Mouse (Mus musculus) stomach, embryonic 15.5 days (tissue): ENCODE data around the gene Atm. TPM values are rescaled to one million over a fixed set of nuclear protein-coding genes. Genes with fewer than 3 reads are reported as not detected.

Experiments
- ATAC-seq: fragments of 200-750 bp; cut with Nextera tagmentation; 2 replicates; pipeline ENCODE4 v1.8.0; 2017; ENCODE audit warnings: low read depth, moderate number of reproducible peaks, moderate TSS enrichment; ENCODE audit not compliant: insufficient read depth, low FRiP score
- H3K27ac ChIP-seq: fragments of 300-500 bp; sonication (generic); 2 replicates; pipeline ENCODE4 v1.5.1; 2015; ENCODE audit warnings: mild to moderate bottlenecking, inconsistent platforms
- H3K27me3 ChIP-seq: fragments of 300-500 bp; sonication (generic); replicated peaks from 2 replicates; pipeline ENCODE4 v1.6.1; 2015; ENCODE audit warnings: inconsistent platforms
- H3K36me3 ChIP-seq: fragments of 300-500 bp; sonication (generic); 2 replicates; pipeline ENCODE4 v1.6.1; 2015; ENCODE audit warnings: inconsistent platforms
- H3K4me1 ChIP-seq: fragments of 300-500 bp; sonication (generic); 2 replicates; pipeline ENCODE4 v1.6.1; 2015; ENCODE audit warnings: inconsistent platforms
- H3K4me2 ChIP-seq: fragments of 300-500 bp; sonication (generic); 2 replicates; pipeline ENCODE4 v1.6.1; 2015; ENCODE audit warnings: mild to moderate bottlenecking, inconsistent platforms
- H3K4me3 ChIP-seq: fragments of 300-500 bp; sonication (generic); replicated peaks from 2 replicates; pipeline ENCODE4 v1.5.1; 2015; ENCODE audit warnings: inconsistent platforms
- H3K9ac ChIP-seq: fragments of 300-500 bp; sonication (generic); 2 replicates; pipeline ENCODE4 v1.6.1; 2015; ENCODE audit warnings: inconsistent platforms
- H3K9me3 ChIP-seq: fragments of 300-500 bp; sonication (generic); 2 replicates; pipeline ENCODE4 v1.6.1; 2016; ENCODE audit warnings: inconsistent platforms
- WGBS: fragments of 180-500 bp; shearing (Covaris S2); methylation state at CpG from one replicate; pipeline ENCODE4 v1.1.7; 2015; 5-methylcytosine and 5-hydroxymethylcytosine counted together
- polyA plus RNA-seq: library from polyadenylated mRNA; unstranded; fragments of >200 nt; fragmentation: Nextera tagmentation; extraction: Ambion mirVana; gene quantifications from 2 replicates; pipeline ENCODE4 v1.2.1, GENCODE M21; 2015

Atm gene
- polyA plus RNA-seq, 1 experiment from 2014 or later, result 12.4 TPM

DNA sequence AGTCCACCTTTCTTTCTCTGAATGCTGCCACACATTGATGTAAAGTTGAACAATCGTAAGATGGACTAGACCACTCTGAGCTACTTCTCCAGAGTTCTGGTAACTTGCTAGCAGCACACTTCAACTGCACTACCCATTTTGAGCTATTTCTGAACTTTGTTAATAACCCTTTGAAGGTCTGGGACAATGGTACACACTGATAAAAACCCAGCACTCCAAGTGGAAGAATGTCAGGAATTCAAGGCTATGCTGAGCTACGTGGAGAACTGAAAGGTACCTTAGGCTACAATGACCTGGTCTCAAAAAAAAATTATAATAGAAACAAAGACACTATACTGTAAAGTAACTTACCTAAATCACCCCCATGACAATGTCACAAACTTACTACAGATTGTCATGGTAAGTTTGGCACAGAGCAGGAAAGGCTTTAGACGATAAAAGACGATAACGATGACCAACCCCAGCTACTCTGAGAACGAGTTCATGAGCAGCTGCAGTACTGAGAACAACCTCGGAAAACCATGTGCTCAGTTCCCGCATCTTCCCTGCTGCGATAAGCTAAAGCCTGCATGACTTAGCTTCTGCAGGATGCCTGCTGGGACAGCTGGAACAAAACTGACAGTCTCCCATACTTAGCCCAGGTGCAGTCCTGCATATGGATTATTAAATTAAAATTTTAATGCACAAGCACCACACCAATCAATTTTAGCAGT is 63.6 kb downstream of the Atm start:
- no peaks in the 10 kb centered on the region for H3K9me3 ChIP-seq

DNA sequence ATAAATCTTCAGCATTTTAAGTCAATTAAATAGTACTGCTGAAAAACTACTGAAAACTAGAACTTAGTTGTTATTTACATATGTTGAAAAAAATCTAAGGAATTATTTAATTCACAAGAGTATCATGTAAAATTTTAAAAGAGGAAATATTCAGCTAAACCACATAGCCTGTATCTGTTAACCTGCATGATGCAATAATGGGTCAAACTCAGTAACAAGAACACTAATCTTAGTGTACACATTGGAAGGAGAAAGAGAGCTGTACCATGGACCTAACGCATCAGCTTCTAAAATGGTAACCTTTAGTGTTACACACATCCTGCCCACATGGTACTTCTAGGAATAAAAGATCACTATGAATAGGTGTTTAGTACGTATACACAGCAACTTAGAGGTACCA is 84.5 kb downstream of the Atm start:
- WGBS, result 94% methylated on average over 2 of the region's 2 CpGs
- Histone ChIP-seq H3K27ac (no peak overlapping the region), H3K27me3 (no peaks in the 10 kb centered on the region), H3K9ac (no peak overlapping the region), H3K36me3 (peaks cover 10% of the 10 kb centered on the region), H3K4me3 (no peak overlapping the region), H3K4me2 (no peak overlapping the region), H3K9me3 (no peaks in the 10 kb centered on the region), H3K4me1 (no peaks in the 10 kb centered on the region)
- ATAC-seq, result no peak

More for the DNA sequence above, 63.6 kb downstream of the Atm start:
- no peak overlapping the region for H3K4me3 ChIP-seq
- no peaks in the 10 kb centered on the region for H3K4me1 ChIP-seq
- no peaks in the 10 kb centered on the region for H3K27me3 ChIP-seq
- no peaks in the 10 kb centered on the region; the same call in 1 of the 2 replicates for H3K36me3 ChIP-seq
- H3K9ac ChIP-seq, result no peak overlapping the region
- H3K27ac ChIP-seq, result no peak overlapping the region
- H3K4me2 ChIP-seq, result no peak overlapping the region
- WGBS, result 76% methylated on average over 9 of the region's 9 CpGs
- ATAC-seq, result no peak

DNA sequence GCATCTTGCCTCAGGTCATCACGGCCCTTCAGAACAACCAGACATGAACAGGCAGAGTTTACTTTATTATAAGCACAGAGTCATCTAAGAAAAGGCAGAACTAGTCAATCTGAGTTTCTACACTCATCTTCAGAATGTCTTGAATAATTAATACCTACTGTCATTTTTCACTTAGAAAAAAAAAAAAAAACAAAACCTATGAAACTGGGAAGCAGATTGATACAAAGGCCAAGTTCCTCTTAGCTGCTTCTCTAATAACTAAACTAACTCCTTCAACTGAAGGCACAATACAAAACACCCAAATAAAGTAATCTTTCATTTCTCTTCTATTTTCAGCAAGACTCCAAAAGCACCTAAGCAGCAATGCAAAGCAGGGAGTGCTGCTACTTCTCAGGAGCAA is 85.9 kb downstream of the Atm start:
- H3K27ac ChIP-seq, result no peak overlapping the region
- H3K4me3 ChIP-seq, result no peak overlapping the region
- peaks cover 9% of the 10 kb centered on the region for H3K36me3 ChIP-seq
- H3K4me1 ChIP-seq, result no peaks in the 10 kb centered on the region
- no peak overlapping the region for H3K4me2 ChIP-seq
- WGBS, result 93% methylated on average over 1 of the region's 1 CpGs
- no peak for ATAC-seq
- no peak overlapping the region for H3K9ac ChIP-seq
- no peaks in the 10 kb centered on the region for H3K9me3 ChIP-seq
- H3K27me3 ChIP-seq, result no peaks in the 10 kb centered on the region

DNA sequence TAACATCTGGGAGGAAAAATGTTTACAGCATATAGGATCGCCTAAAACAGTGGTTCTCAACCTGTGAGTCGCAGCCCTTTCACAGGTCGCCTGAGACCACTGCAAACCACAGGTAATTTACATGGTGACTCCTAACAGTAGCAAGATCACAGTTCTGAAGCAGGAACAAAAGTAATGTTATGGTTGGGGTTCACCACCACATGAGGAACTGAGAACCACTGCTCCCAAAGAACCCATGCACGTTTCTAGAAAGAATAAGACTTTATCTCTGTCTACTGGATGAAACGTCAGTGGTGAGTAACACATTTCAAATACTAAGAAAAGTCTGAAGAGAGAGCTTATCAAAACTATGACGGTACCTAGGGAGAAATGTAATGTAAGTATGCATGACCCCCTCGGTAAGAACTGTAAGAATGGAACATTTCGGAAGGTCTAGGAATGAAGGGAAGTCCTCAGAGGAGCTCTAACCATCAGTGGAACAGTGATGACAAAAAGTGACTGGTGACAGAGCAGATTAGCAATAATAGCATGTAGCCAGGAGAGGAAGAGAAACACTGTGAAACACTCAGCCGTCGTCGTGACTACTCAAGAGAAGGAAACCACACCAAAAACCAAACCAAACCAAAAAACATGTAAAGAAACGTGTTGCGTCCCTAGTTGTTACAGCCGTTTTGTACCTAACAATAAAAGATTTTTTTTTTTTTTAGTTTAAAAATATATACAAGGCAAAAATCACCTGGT is 100.5 kb downstream of the Atm start:
- no peak overlapping the region for H3K4me2 ChIP-seq
- no peaks in the 10 kb centered on the region for H3K4me1 ChIP-seq
- H3K27ac ChIP-seq, result no peak overlapping the region
- no peaks in the 10 kb centered on the region for H3K9me3 ChIP-seq
- H3K4me3 ChIP-seq, result no peak overlapping the region
- H3K36me3 ChIP-seq, result peaks cover 7% of the 10 kb centered on the region; the same call in 1 of the 2 replicates
- 85% methylated on average over 14 of the region's 14 CpGs for WGBS
- no peak for ATAC-seq
- no peak overlapping the region for H3K9ac ChIP-seq
- H3K27me3 ChIP-seq, result no peaks in the 10 kb centered on the region

DNA sequence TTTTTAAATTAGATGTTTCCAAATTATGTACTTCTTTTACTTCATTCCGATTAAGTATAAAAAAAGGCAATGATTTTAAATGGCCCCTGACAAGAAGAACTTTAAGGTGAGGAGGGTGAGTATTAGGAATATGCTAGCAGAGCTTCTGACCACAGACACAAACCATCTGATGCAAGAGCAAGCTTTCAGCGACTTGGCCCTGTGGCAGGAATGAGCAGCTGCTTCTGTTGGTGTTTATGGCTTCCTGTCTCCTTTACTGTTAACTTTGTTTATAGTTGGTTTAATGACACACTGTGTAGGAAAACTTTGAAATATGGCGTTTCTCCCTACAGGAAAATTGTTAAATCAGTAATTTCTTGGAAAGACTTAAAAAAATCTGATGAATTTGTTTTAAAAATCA is 108.9 kb downstream of the Atm start:
- Histone ChIP-seq H3K36me3 (no peaks in the 10 kb centered on the region), H3K27me3 (no peaks in the 10 kb centered on the region), H3K27ac (no peak overlapping the region), H3K4me3 (no peak overlapping the region), H3K4me2 (no peak overlapping the region), H3K9ac (no peak overlapping the region), H3K9me3 (no peaks in the 10 kb centered on the region), H3K4me1 (no peaks in the 10 kb centered on the region)
- ATAC-seq, result no peak
- 39% methylated on average over 3 of the region's 3 CpGs for WGBS

DNA sequence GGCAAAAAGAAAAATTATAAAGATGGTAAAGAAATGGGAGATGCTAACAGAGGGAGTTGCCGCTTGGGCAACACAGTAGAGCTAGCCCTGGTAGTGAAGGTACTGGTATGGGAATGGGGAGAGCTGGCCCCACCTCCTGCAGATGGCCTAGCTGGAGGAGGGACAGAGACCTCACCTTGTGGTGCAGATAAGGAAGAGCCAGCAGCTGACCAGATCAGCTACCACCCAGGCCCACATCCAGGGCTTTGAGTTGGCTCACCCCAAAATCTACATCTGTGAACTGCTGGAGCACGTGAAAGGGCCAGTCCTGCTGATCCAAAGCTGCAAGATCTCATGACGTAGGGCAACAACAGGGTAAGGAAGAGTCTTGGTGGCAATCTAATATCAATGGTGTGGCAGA is 109.8 kb downstream of the Atm start:
- no peak for ATAC-seq
- no peak overlapping the region for H3K4me3 ChIP-seq
- no peak overlapping the region for H3K27ac ChIP-seq
- no peak overlapping the region for H3K4me2 ChIP-seq
- no peaks in the 10 kb centered on the region for H3K4me1 ChIP-seq
- WGBS, result 89% methylated on average over 3 of the region's 3 CpGs
- H3K9ac ChIP-seq, result no peak overlapping the region
- no peaks in the 10 kb centered on the region for H3K36me3 ChIP-seq
- no peaks in the 10 kb centered on the region for H3K9me3 ChIP-seq
- H3K27me3 ChIP-seq, result no peaks in the 10 kb centered on the region

DNA sequence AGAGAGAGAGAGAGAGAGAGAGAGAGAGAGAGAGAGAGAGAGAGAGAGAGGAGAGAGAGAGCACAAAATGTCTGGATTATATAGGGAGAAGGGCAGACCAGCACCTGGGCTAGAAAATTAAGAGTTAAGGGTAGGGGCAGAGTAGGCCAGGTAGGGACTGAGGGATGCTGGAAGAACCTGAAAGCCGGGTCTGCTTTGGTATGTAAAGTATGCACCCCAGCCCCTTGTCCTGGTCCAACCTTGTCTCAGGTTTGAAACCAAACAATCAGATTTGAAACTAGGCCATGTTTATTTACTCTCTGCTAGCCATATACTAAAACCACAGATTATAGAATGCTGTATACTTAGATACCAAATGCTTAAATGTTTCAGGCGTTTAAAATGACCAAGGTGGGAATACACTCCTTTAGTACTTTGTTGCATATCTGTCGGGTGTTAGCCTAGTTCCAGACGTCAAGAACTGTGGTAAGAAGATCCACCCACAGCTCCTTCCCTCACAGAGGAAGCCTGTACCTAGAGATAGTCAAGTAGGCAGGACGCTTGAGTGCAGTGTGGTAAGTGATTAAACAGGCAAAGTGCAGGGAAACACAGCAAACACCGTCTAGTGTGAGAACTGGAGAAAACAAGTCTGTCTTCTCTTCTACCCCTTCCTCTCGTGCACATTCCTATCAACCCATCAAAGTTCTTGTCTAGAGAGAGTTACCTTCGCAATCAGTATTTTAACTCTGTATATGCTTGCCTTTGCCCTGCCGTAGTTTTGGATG is 114.2 kb downstream of the Atm start:
- ATAC-seq, result peak; percentile 76; the same call in 1 of the 2 replicates
- Histone ChIP-seq H3K27me3 (no peaks in the 10 kb centered on the region), H3K36me3 (no peaks in the 10 kb centered on the region), H3K4me1 (no peaks in the 10 kb centered on the region), H3K4me3 (no peak overlapping the region), H3K27ac (no peak overlapping the region), H3K9ac (no peak overlapping the region), H3K9me3 (no peaks in the 10 kb centered on the region), H3K4me2 (no peak overlapping the region)
- WGBS, result 48% methylated on average over 9 of the region's 9 CpGs

DNA sequence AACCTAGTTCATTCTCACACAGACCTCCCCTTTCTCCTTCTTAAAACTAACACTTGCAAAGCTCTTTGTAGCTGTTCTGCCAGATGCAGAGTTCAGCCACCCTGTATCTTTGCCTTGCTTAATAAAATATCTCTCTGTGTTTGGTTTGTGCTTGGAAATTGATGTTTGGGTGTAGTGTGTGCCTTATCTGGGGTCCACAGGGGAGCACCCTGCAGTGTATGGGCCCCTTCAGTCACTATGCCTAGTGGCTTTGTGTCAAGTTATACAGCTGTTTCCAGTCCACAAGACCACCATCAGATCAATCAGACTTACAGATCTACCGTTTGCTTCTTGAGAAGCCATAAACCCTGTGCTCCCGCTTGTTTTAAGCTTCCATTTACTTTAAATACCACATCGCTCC is 127.1 kb downstream of the Atm start:
- Histone ChIP-seq H3K27ac (no peak overlapping the region), H3K27me3 (no peaks in the 10 kb centered on the region), H3K4me1 (0 out of 2 replicates have a peak, but pooled peaks cover 4% of the 10 kb centered on the region), H3K4me3 (no peak overlapping the region), H3K36me3 (no peaks in the 10 kb centered on the region), H3K9ac (no peak overlapping the region), H3K4me2 (no peak overlapping the region), H3K9me3 (no peaks in the 10 kb centered on the region)
- ATAC-seq, result 0 out of 2 replicates have a peak, but pooled peaks have one; percentile 27
- WGBS, result 73% methylated on average over 3 of the region's 3 CpGs

DNA sequence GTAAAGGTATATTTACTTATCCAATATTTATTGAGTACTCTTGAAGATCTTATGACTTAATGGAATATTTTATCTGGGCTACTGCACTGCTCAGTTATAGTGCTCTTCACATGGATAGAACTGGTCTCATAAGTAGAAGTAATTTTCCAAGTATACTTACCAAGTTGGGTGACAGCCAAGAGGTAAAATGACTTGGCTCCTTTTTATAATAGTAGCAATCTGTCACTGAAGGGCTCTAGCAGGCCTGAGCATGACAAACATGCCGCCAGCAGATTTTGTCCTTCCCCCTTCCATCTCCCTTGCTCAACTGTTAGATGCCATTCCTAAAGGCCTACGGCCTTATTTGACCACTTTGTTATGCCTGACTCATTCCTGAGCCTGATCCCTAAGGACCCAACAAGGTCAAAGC is 127.6 kb downstream of the Atm start:
- H3K9ac ChIP-seq, result no peak overlapping the region
- H3K4me2 ChIP-seq, result no peak overlapping the region
- H3K27ac ChIP-seq, result no peak overlapping the region
- H3K9me3 ChIP-seq, result no peaks in the 10 kb centered on the region
- H3K36me3 ChIP-seq, result no peaks in the 10 kb centered on the region
- no peaks in the 10 kb centered on the region for H3K27me3 ChIP-seq
- WGBS, result 77% methylated on average over 2 of the region's 2 CpGs
- no peak overlapping the region for H3K4me3 ChIP-seq
- ATAC-seq, result peak; percentile 54
- H3K4me1 ChIP-seq, result 0 out of 2 replicates have a peak, but pooled peaks cover 4% of the 10 kb centered on the region

DNA sequence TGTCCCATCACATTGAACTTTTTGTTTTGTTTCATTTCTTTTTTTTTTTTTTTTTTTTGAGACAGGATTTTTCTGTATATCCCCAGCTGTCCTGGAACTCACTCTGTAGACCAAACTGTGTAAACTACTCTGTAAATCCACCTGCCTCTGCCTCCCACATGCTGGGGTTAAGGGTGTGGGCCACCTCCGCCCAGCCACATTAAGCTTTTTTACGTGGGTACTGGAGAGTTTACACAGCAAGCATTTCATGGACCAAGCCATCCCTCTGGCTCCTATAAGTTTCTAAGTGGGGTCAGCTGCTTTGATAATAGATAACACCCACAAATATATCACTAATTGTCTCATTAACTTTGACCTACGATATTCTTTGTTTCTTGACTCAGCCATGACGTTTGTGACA is 128.0 kb downstream of the Atm start:
- 0 out of 2 replicates have a peak, but pooled peaks cover 4% of the 10 kb centered on the region for H3K4me1 ChIP-seq
- no peak overlapping the region for H3K4me3 ChIP-seq
- H3K27ac ChIP-seq, result no peak overlapping the region
- no peak overlapping the region for H3K9ac ChIP-seq
- H3K9me3 ChIP-seq, result no peaks in the 10 kb centered on the region
- no peaks in the 10 kb centered on the region for H3K27me3 ChIP-seq
- 64% methylated on average over 4 of the region's 4 CpGs for WGBS
- ATAC-seq, result peak; percentile 50; the same call in 1 of the 2 replicates
- H3K36me3 ChIP-seq, result no peaks in the 10 kb centered on the region
- no peak overlapping the region for H3K4me2 ChIP-seq

DNA sequence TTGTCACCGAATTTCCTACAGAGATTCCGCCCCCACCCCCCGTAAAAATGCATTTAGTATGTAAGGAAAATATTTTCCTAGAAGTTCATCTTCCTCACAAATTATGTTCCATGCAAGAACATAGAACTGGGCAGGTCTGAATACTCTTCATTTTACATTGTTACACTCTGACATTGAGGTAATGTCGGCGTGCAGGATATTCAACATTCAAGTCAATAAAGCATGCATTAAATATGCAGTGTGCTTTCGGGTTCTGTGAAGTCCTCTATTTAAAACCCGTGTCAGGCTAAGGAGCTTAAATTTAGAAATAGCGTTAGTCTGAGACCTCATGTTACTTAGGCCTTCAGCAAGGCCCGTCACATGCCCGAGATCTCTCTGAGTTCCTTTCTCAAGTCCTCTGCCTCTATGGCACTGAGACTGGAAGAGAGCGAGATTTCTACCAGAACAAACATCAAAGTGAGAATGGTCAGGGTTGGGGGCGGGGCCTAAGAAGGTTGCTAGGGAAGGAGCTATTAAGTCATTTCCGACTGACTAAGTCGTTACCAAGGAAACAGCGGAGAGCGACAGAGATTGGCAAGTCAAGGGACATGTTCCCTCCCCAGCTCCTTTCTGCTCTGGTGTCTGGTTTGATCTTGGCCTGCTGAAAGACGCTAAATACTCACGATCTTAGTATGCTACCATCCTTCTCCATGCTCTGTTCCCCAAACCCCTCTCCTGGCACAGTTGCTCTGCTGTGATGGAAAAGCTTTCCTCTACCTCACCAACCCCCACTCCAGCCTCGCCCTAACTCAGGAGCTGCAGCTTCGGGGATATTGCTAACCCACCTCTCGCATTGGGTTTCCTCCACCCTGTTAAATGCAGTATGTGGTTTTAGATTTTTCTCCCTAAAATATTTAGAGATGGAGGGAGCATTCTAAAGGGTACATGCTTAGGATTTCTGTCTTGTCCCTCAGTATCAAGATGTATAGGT is 131.5 kb downstream of the Atm start:
- 0 out of 2 replicates have a peak, but pooled peaks cover 4% of the 10 kb centered on the region for H3K4me1 ChIP-seq
- no peak overlapping the region for H3K9ac ChIP-seq
- WGBS, result 25% methylated on average over 21 of the region's 21 CpGs
- peak; percentile 72 for ATAC-seq
- H3K27ac ChIP-seq, result no peak overlapping the region
- no peaks in the 10 kb centered on the region for H3K36me3 ChIP-seq
- H3K9me3 ChIP-seq, result no peaks in the 10 kb centered on the region
- H3K27me3 ChIP-seq, result no peaks in the 10 kb centered on the region
- peak overlapping the region; percentile 57 for H3K4me2 ChIP-seq
- H3K4me3 ChIP-seq, result peak overlapping the region; percentile 37
